Mouse (Mus musculus): ENCODE data around the gene Glod4. TPM values are rescaled to one million over a fixed set of nuclear protein-coding genes. Genes with fewer than 3 reads are reported as not detected.

Glod4 gene
- polyA plus RNA-seq, 1 experiment, result 2.9 TPM

DNA sequence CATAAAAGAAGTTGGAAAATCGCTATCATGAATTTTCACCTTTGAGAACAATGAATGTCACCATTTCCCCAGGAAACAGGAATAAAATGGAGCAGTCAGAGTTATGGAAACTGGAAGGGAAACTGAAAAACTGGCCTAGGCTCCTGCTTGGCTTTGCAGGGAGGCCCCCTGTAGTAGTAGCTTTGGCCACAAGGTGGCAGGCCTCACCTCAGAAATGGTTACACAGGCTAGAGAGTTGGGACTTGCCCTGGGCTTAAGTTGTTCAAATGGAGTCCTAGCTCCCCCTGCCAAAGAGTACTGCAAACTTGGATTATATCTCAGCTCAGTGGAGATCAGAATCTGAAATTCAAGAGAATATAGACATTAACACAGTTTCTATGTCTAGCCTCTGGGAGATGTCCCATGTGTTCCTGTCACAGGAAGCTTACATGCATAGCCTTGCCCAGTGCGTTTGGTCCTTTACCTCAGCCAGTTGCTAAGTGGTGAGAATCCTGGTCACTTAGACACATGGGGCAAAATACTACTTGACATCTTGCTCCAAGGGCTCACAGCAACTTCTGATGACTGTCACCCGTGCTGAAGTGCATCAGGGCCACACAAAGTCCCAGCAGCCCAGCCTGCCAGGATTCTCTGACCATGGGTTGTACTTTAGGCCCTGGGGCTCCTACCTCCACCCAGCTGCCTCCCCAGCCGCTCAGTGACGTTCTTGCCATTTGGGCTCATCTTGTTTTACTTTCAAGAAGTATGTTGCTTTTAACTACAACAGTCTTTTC, 9.8 kb upstream of the Glod4 start:
- Histone ChIP-seq H3K27ac (ENCODE audit: insufficient read depth, low read length) (no peak overlapping the region), H3K4me1 (ENCODE audit: control insufficient read depth, insufficient read depth, insufficient read length) (no peaks in the 10 kb centered on the region), H3K36me3 (ENCODE audit: control insufficient read depth, insufficient read depth, low read length) (peaks cover 5% of the 10 kb centered on the region; the same call in 1 of the 2 replicates), H3K4me3 (ENCODE audit: extremely low read depth, insufficient read depth, insufficient read length) (no peak overlapping the region), H3K27me3 (ENCODE audit: control insufficient read depth, insufficient read depth, low read length) (no peaks in the 10 kb centered on the region)
- TF ChIP-seq POLR2A (IDR thresholded peaks at IDR 0.05; ENCODE audit: low read depth, low read length), result no peak
- TF ChIP-seq CTCF (IDR thresholded peaks at IDR 0.05; ENCODE audit: extremely low read depth, insufficient read depth, insufficient read length, insufficient replicate concordance), result peak; percentile 91; the same call in 1 of the 2 replicates
- WGBS, result 71% methylated on average over 5 of the region's 5 CpGs
- peak; percentile 53 to 81 for DNase-seq (ENCODE audit: low read depth in 1 of 2, low spot score in 2 of 2)

DNA sequence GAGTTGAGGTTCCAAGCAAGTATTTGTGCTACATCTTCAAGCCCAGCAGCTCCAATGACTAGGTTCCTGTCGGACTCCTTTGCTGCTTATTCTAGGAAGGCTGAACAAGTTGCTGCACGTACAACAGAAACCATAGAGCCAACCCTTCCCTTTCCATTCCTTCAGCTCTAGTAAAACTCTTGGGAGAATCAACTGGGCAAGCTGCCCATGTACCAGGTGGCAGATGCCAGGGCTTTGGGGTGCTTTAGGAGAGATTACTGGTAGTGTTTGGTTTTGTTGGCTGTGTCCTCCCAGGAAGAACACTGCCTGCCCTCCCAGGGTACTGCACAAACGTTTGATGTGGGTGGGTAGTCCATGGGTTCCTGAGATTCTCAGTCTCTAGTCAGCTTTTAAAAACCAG, 8.5 kb upstream of the Glod4 start:
- Histone ChIP-seq H3K36me3 (ENCODE audit: control insufficient read depth, insufficient read depth, low read length) (peaks cover 6% of the 10 kb centered on the region), H3K27me3 (ENCODE audit: control insufficient read depth, insufficient read depth, low read length) (no peaks in the 10 kb centered on the region), H3K4me1 (ENCODE audit: control insufficient read depth, insufficient read depth, insufficient read length) (no peaks in the 10 kb centered on the region), H3K27ac (ENCODE audit: insufficient read depth, low read length) (no peak overlapping the region), H3K4me3 (ENCODE audit: extremely low read depth, insufficient read depth, insufficient read length) (no peak overlapping the region)
- 80% methylated on average over 3 of the region's 3 CpGs for WGBS
- TF ChIP-seq POLR2A (IDR thresholded peaks at IDR 0.05; ENCODE audit: low read depth, low read length), result no peak
- TF ChIP-seq CTCF (IDR thresholded peaks at IDR 0.05; ENCODE audit: extremely low read depth, insufficient read depth, insufficient read length, insufficient replicate concordance), result no peak
- DNase-seq (ENCODE audit: low read depth in 1 of 2, low spot score in 2 of 2), result no peak

DNA sequence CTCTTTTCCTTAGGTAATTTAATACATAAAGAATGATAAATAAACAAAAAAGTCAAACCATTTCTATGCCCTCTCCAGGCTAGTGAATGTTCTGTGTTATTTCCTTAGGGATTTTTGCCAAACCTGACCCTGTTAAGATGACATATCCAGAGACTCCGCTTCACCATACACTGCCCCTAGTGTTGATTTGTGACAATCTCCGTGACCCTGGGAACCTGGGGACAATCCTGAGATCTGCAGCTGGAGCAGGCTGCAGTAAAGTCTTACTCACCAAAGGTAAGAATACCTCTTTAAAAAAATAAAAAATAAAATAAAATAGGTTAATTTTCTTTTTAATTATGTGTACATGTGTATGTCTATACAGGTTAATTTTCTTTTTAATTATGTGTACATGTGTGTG, 3.7 kb upstream of the Glod4 start:
- Histone ChIP-seq H3K4me1 (ENCODE audit: control insufficient read depth, insufficient read depth, insufficient read length) (peaks cover 3% of the 10 kb centered on the region; the same call in 1 of the 2 replicates), H3K36me3 (ENCODE audit: control insufficient read depth, insufficient read depth, low read length) (peaks cover 6% of the 10 kb centered on the region), H3K27me3 (ENCODE audit: control insufficient read depth, insufficient read depth, low read length) (no peaks in the 10 kb centered on the region), H3K27ac (ENCODE audit: insufficient read depth, low read length) (no peak overlapping the region), H3K4me3 (ENCODE audit: extremely low read depth, insufficient read depth, insufficient read length) (no peak overlapping the region)
- no peak for DNase-seq (ENCODE audit: low read depth in 1 of 2, low spot score in 2 of 2)
- 95% methylated on average over 2 of the region's 2 CpGs for WGBS
- TF ChIP-seq POLR2A (IDR thresholded peaks at IDR 0.05; ENCODE audit: low read depth, low read length), result no peak
- no peak for TF ChIP-seq CTCF (IDR thresholded peaks at IDR 0.05; ENCODE audit: extremely low read depth, insufficient read depth, insufficient read length, insufficient replicate concordance)

DNA sequence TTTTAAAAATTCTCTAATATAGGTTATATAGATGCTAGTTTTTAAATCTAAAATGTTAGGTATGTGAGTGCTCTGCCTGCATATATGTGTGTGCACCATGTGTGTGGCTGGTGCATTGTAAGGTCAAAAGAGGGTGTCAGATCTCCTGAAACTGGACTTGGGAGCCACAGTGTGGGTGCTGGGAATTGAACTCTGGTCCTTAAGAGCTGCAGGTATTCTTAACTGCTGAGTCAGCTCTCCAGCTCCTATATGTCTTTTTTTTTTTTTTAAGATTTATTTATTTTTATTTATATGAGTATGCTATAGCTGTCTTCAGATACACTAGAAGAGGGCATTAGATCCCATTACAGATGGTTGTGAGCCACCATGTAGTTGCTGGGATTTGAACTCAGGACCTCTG, 2.9 kb upstream of the Glod4 start:
- DNase-seq (ENCODE audit: low read depth in 1 of 2, low spot score in 2 of 2), result no peak
- H3K27ac ChIP-seq (ENCODE audit: insufficient read depth, low read length), result no peak overlapping the region
- peaks cover 3% of the 10 kb centered on the region; the same call in 1 of the 2 replicates for H3K4me1 ChIP-seq (ENCODE audit: control insufficient read depth, insufficient read depth, insufficient read length)
- peaks cover 6% of the 10 kb centered on the region for H3K36me3 ChIP-seq (ENCODE audit: control insufficient read depth, insufficient read depth, low read length)
- H3K27me3 ChIP-seq (ENCODE audit: control insufficient read depth, insufficient read depth, low read length), result no peaks in the 10 kb centered on the region
- no peak overlapping the region for H3K4me3 ChIP-seq (ENCODE audit: extremely low read depth, insufficient read depth, insufficient read length)
- TF ChIP-seq CTCF (IDR thresholded peaks at IDR 0.05; ENCODE audit: extremely low read depth, insufficient read depth, insufficient read length, insufficient replicate concordance) (no peak), POLR2A (IDR thresholded peaks at IDR 0.05; ENCODE audit: low read depth, low read length) (no peak)

DNA sequence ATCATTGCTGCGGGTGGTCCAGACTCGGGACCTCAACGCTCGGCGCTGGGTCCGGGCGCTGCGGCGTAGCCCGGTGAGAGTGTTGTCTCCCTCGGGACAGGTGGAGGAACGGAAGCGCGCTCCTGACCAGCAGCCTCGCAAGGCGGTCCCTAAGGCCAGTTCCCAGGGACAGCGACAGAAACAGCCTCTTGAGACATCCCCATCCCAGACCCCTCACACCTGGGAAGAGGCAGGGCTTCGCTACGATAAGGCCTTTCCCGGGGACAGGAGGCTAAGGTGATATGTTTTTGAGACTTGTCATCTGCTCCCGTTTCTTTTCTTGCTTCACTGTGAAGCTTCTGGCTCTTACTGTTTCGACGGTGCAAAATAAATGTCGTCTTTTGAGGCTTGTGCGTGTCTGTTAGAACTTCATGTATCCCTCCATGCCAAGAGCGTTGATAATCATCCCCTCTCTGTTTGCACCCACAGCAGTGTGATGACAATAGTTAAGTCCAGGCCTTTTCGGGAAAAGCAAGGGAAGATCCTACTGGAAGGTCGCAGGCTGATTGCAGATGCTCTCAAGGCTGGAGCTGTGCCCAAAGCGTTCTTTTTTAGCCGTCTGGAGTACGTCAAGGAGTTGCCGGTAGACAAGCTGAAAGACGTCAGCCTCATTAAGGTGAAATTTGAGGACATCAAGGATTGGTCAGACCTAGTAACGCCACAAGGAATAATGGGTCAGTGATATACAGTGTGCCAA, 454 bp upstream of the Glod4 start:
- Histone ChIP-seq H3K4me1 (ENCODE audit: control insufficient read depth, insufficient read depth, insufficient read length) (peaks cover 3% of the 10 kb centered on the region; the same call in 1 of the 2 replicates), H3K4me3 (ENCODE audit: extremely low read depth, insufficient read depth, insufficient read length) (peak overlapping the region; percentile 79), H3K27me3 (ENCODE audit: control insufficient read depth, insufficient read depth, low read length) (no peaks in the 10 kb centered on the region), H3K27ac (ENCODE audit: insufficient read depth, low read length) (no peak overlapping the region), H3K36me3 (ENCODE audit: control insufficient read depth, insufficient read depth, low read length) (peaks cover 8% of the 10 kb centered on the region)
- DNase-seq (ENCODE audit: low read depth in 1 of 2, low spot score in 2 of 2), result no peak
- TF ChIP-seq CTCF (IDR thresholded peaks at IDR 0.05; ENCODE audit: extremely low read depth, insufficient read depth, insufficient read length, insufficient replicate concordance) (no peak), POLR2A (IDR thresholded peaks at IDR 0.05; ENCODE audit: low read depth, low read length) (no peak)
- WGBS, result 8% methylated on average over 34 of the region's 34 CpGs

DNA sequence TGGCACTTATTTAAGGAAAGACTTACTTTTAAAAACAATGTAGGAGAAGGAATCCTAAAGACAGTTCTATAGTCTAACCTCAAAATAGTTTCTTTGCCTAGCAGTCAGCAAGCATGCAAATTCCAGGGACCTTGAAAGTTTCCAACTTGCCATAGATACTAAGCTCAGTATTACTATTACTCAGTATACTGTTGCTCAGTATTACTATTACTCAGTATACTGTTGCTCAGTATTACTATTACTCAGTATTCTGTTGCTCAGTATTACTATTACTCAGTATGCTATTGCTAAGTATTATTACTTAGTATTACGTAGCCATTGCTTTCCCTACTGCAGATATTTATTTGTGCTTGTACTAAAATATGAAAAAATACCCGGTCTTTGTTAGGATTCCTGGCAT, 3.8 kb downstream of the Glod4 start:
- no peak for DNase-seq (ENCODE audit: low read depth in 1 of 2, low spot score in 2 of 2)
- H3K36me3 ChIP-seq (ENCODE audit: control insufficient read depth, insufficient read depth, low read length), result peaks cover 12% of the 10 kb centered on the region
- no peak overlapping the region for H3K27ac ChIP-seq (ENCODE audit: insufficient read depth, low read length)
- H3K4me3 ChIP-seq (ENCODE audit: extremely low read depth, insufficient read depth, insufficient read length), result no peak overlapping the region
- no peak for TF ChIP-seq CTCF (IDR thresholded peaks at IDR 0.05; ENCODE audit: extremely low read depth, insufficient read depth, insufficient read length, insufficient replicate concordance)
- no peak for TF ChIP-seq POLR2A (IDR thresholded peaks at IDR 0.05; ENCODE audit: low read depth, low read length)
- WGBS, result 94% methylated on average over 2 of the region's 2 CpGs
- H3K27me3 ChIP-seq (ENCODE audit: control insufficient read depth, insufficient read depth, low read length), result no peaks in the 10 kb centered on the region
- peaks cover 3% of the 10 kb centered on the region; the same call in 1 of the 2 replicates for H3K4me1 ChIP-seq (ENCODE audit: control insufficient read depth, insufficient read depth, insufficient read length)

Measured in spleen, adult 2 months (tissue).